Mouse (Mus musculus) brown adipose tissue, adult 24 weeks (tissue): Measurements from ENCODE around the gene Kmt5b. TPM values are rescaled to one million over a fixed set of nuclear protein-coding genes. Genes with fewer than 3 reads are reported as not detected.

Experiments
- H3K27ac ChIP-seq: fragments of 200-500 bp; replicated peaks from 2 replicates; pipeline ENCODE4 v1.5.1; 2012; ENCODE audit warnings: low read depth, mild to moderate bottlenecking, low read length
- H3K4me1 ChIP-seq: fragments of 200-500 bp; 2 replicates; pipeline ENCODE4 v1.6.1; 2012; ENCODE audit warnings: low read length, mixed read lengths; ENCODE audit not compliant: control insufficient read depth, insufficient read depth, insufficient read length
- H3K4me3 ChIP-seq: fragments of 200-500 bp; 2 replicates; pipeline ENCODE4 v1.5.1; 2012; ENCODE audit warnings: low read depth, mild to moderate bottlenecking, low read length, moderate library complexity; ENCODE audit not compliant: insufficient read depth
- polyA plus RNA-seq: library from polyadenylated mRNA; stranded (reverse); fragments of >200 nt; gene quantifications from 2 replicates; pipeline ENCODE4 v1.2.4, GENCODE M21; 2012; ENCODE audit not compliant: missing spikeins, insufficient read depth, insufficient read length

Gene Kmt5b
- 15.9 and 20.4 TPM in 2 replicates for polyA plus RNA-seq

DNA sequence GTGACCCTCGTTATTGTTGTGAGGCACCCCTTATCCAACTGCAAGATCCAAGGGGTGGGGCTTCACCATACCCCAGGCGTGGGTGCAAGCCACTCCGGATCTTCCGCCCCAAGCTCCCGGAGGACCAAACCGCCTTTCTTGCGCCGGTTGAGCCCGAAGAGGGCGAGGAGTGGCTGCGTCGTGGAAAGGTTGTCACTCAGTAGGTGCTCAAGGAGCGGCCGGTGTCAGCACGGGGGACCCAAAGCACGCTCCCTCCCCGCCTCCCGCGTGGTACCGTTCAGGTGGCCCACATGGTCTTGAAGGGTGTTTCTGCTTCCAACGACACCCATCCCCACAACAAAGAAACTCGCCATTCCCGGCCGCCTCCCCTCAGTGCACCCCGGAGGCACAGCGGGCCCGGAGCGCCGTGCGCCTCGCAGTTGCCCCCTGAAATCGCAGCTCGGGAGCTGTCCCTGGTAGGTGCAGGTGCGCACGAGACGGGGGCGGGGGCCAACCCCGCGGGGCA, at the start of gene Kmt5b:
Kmt5b (plus strand) TSS at position 146 of the 505 bp plus-strand sequence.
- H3K4me1 ChIP-seq, result peaks cover 12% of the 10 kb centered on the region; the same call in 1 of the 2 replicates
- H3K4me3 ChIP-seq, result peak within 1 kb of the TSS; percentile 97
- peak within 1 kb of the TSS; percentile 100 for H3K27ac ChIP-seq

DNA sequence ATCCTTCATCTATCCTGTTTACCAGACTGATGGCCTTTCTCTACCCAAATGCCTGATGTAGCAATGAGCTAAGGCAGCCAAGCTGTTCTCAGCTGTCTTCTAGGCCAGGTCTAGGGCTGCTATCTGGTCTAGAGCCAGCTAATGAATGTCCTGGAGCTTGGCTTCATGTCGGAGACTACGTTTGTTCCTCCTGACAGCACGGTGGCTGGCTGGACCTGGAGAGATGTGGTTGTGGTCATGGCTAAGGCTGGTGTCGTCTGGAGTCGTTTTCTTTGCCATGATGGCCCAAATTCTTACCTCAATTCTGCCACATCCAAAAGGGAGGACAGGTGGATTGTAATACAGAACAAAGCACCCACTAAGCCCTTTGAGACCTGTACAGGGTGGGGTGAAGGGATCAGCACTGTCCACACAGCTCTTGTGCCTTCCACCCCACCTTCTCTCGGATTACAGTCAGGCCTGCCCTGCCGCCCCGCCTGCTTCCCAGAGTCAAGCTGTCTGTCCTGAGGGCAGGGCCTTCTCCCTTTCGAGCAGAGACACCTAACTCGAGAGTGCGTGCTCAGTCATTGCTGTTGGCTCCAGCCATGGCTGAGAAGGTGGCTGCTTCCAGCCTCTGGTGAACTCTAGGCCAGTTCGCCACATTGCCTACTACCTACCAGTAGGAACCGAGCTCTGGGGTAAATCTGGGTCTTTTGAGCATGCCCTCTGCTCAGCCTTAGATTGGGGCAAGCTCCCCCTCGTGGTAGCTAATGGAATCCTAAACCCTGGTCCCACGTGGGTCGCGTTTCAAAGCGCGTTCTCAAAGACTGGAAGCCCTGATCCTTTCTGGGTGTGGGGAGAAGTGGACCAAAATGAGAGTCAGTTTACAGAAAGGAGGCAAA, 48.5 kb upstream of the Kmt5b start:
- peaks cover 2% of the 10 kb centered on the region; the same call in 1 of the 2 replicates for H3K4me1 ChIP-seq
- H3K27ac ChIP-seq, result no peak overlapping the region
- H3K4me3 ChIP-seq, result peak overlapping the region; percentile 58

GRCm38 (mm10) chr19:3719362-3719891, 47.8 kb upstream of the Kmt5b start:
- Histone ChIP-seq H3K27ac (no peak overlapping the region), H3K4me1 (peaks cover 2% of the 10 kb centered on the region; the same call in 1 of the 2 replicates), H3K4me3 (peak overlapping the region; percentile 58)

- no peak overlapping the region for H3K27ac ChIP-seq
- no peak overlapping the region for H3K4me3 ChIP-seq
- peaks cover 2% of the 10 kb centered on the region; the same call in 1 of the 2 replicates for H3K4me1 ChIP-seq
Observed at GRCm38 (mm10) chr19:3723170-3723569, 44.1 kb upstream of the Kmt5b start.

GRCm38 (mm10) chr19:3723904-3724303, 43.3 kb upstream of the Kmt5b start:
- H3K4me1 ChIP-seq, result peaks cover 2% of the 10 kb centered on the region; the same call in 1 of the 2 replicates
- H3K27ac ChIP-seq, result no peak overlapping the region
- no peak overlapping the region for H3K4me3 ChIP-seq

DNA sequence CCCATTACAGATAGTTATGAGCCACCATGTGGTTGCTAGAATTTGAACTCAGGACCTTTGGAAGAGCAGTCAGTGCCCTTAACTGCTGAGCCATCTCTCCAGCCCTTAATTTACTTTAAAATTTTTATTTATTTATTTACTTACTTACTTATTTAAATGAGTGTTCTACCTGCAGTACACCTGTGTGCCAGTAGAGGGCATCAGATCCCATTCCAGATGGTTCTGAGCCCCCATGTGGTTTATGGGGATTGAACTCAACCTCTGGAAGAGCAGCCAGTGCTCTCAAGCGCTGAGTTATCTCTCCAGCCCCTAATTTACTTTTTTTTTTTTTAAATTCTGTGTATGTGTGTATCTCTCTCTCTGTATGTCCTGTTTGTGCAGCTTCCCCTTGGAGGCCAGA, 42.4 kb upstream of the Kmt5b start:
- Histone ChIP-seq H3K4me3 (no peak overlapping the region), H3K27ac (no peak overlapping the region), H3K4me1 (no peaks in the 10 kb centered on the region)

DNA sequence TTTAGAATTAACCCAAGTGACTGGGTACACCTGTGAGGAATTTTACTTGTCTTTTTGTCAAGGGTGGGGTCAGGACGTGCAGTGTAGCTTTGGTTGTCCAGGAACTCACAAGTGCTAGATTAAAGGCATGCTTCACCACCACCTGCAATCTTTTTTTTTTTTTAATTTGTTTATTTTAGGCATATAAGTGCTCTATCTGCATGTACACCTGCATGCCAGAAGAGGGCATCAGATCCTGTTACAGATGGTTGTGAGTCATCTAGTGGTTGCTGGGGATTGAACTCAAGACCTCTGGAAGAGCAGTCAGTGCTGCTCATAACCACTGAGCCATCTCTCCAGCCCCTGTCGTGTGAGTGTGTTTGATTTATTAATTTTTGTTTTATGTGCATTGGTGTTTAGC, 38.3 kb upstream of the Kmt5b start:
- no peak overlapping the region for H3K27ac ChIP-seq
- no peak overlapping the region for H3K4me3 ChIP-seq
- no peaks in the 10 kb centered on the region for H3K4me1 ChIP-seq

DNA sequence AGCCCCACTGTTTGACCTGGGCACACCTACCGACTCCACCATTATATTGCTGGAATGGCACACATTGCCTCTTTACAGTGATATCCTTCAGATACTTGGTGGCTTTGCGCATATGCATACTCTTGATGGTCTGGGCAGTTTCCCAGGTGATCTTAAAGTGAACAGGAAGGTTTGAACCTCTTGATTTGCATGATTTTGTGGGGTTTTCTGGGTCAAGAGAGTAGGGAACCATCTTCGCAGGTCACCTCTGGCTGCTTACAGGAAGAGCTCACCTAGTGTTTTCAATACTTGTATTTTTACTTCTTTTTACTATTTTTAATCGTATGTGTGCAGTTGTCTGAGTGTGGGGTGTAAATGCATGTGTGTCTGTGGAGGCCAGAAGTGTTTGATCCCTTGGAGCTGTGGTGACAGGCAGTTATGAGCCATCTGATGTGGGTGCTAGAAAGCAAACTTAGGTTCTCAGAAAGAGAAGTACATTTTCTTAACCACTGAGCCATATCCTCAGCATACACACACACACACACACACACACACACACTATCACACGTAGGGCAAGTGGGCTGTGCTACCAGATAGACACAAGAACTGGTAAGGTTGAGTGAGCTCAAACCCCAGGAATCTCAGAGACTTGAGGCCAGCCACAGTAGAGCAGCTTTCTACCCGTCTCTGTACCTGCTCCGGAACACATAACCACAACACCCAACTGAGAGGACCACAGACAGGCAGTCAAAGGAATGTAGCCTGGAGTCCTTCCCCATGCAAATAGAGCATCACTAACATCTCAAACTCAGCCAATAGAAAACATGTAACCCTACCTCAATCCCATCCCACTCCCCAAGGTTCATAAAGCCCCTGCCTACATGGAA, 36.2 kb upstream of the Kmt5b start:
- H3K4me1 ChIP-seq, result no peaks in the 10 kb centered on the region
- H3K27ac ChIP-seq, result no peak overlapping the region
- no peak overlapping the region for H3K4me3 ChIP-seq

DNA sequence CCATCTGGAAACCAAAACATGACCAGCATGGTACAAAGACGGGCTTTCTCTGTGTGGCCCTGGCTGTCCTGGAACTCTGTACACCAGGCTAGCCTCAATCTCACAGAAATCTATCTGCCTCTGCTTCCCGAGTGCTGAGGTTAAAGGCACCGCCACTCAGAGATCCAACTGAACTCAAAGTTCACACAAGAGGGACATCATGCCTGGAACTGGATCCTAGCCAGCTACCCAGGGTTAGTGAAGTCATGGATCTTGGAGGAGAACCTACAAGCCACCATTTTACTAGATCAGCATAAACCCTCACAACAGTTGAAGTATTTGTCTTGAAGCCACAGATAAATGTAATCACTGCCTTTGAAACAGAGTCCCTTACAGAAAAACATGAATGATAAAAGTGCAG, 31.2 kb upstream of the Kmt5b start:
- H3K27ac ChIP-seq, result no peak overlapping the region
- no peaks in the 10 kb centered on the region for H3K4me1 ChIP-seq
- H3K4me3 ChIP-seq, result no peak overlapping the region

- H3K4me1 ChIP-seq, result no peaks in the 10 kb centered on the region
- no peak overlapping the region for H3K4me3 ChIP-seq
- H3K27ac ChIP-seq, result no peak overlapping the region
Observed at GRCm38 (mm10) chr19:3739650-3740049, 27.6 kb upstream of the Kmt5b start.

GRCm38 (mm10) chr19:3742716-3743115, 24.5 kb upstream of the Kmt5b start:
- no peaks in the 10 kb centered on the region for H3K4me1 ChIP-seq
- no peak overlapping the region for H3K27ac ChIP-seq
- no peak overlapping the region for H3K4me3 ChIP-seq

- H3K27ac ChIP-seq, result no peak overlapping the region
- H3K4me1 ChIP-seq, result no peaks in the 10 kb centered on the region
- H3K4me3 ChIP-seq, result no peak overlapping the region
Observed at GRCm38 (mm10) chr19:3743362-3743761, 23.9 kb upstream of the Kmt5b start.

GRCm38 (mm10) chr19:3743851-3744512, 23.2 kb upstream of the Kmt5b start:
- Histone ChIP-seq H3K4me3 (peak overlapping the region; percentile 85), H3K4me1 (no peaks in the 10 kb centered on the region), H3K27ac (no peak overlapping the region)

DNA sequence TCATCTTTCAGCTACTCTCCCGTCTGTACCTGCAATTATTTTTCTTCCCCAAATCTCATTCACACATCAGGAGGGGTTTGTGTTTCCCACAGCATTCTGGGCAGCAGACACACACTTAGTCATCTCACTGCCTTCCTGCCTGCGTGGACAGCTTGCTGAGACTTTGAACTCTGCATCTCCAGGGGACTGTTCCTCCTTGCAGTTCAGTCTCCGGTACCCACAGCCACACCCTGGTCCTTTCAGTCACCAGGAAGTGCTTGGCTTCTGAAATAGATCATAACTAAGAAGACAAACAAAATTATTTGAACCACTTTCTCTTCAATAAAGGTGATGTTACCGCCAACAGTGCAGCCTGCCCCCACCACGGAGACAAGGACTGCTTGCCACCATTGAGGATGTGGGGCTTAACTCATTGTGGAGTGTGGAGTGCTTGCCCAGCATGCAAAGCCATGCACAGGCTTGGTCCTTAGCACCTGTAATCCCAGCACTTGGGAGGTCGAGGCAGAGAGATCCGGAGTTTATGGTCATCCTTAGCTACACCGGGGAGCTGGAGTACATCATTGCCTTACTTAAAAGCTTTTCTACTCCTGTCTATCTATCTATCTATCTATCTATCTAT, 14.5 kb upstream of the Kmt5b start:
- Histone ChIP-seq H3K27ac (no peak overlapping the region), H3K4me1 (no peaks in the 10 kb centered on the region), H3K4me3 (no peak overlapping the region)
